Mouse (Mus musculus) CH12.LX (cell line): Measurements from ENCODE around the gene Agbl2. TPM values are rescaled to one million over a fixed set of nuclear protein-coding genes. Genes with fewer than 3 reads are reported as not detected.
A peak's percentile ranks its signal among the peaks of the same experiment; 100 is the strongest.

Experiments
- DNase-seq: peaks from one replicate; pipeline ENCODE4 v3.0.0-alpha.2; 2013; ENCODE audit errors: extremely low read depth
- H3K27ac ChIP-seq: 2 replicates; pipeline ENCODE4 v1.5.1; 2012; ENCODE audit warnings: low read depth, mild to moderate bottlenecking, control low read depth, moderate library complexity; ENCODE audit not compliant: insufficient read depth
- H3K27me3 ChIP-seq: replicated peaks from 2 replicates; pipeline ENCODE3; 2012; ENCODE audit warnings: inconsistent platforms
- H3K36me3 ChIP-seq, 2 experiments: replicated peaks in 1 of 2; 2 replicates each; pipeline versions ENCODE3 to v1.6.1; 2012; ENCODE audit warnings: inconsistent platforms in 1 of 2, low read length in 1 of 2, mild to moderate bottlenecking in 1 of 2, mixed read lengths in 1 of 2, moderate library complexity in 1 of 2; ENCODE audit not compliant: control insufficient read depth in 1 of 2, insufficient read depth in 1 of 2
- H3K4me1 ChIP-seq, 2 experiments: 2 replicates each; pipeline ENCODE4 v1.6.1; 2012; ENCODE audit warnings: inconsistent platforms in 1 of 2, moderate library complexity in 1 of 2; ENCODE audit not compliant: insufficient read depth in 2 of 2, control insufficient read depth in 1 of 2
- H3K4me2 ChIP-seq: 2 replicates; pipeline ENCODE4 v1.6.1; 2012; ENCODE audit warnings: low read depth, mild to moderate bottlenecking, control low read depth; ENCODE audit not compliant: poor library complexity, insufficient read depth, severe bottlenecking
- H3K4me3 ChIP-seq, 3 experiments: fragments of 150-350 bp in 1 of 3; sonication (generic) in 1 of 3; replicated peaks in 1 of 3; 2 replicates each; pipeline versions ENCODE3 to v1.5.1; 2011 to 2012; ENCODE audit warnings: low read depth in 2 of 3, low read length in 2 of 3, mild to moderate bottlenecking in 2 of 3, moderate library complexity in 2 of 3, control low read depth in 1 of 3, improper control_type of control experiment in 1 of 3, inconsistent platforms in 1 of 3, mixed read lengths in 1 of 3; ENCODE audit not compliant: poor library complexity in 1 of 3
- H3K79me2 ChIP-seq: replicated peaks from 2 replicates; pipeline ENCODE4 v1.6.1; 2012; ENCODE audit warnings: mild to moderate bottlenecking, moderate library complexity; ENCODE audit not compliant: control insufficient read depth, poor library complexity, insufficient read depth, severe bottlenecking; ENCODE audit errors: extremely low read depth
- H3K9ac ChIP-seq: 2 replicates; pipeline ENCODE4 v1.6.1; 2012; ENCODE audit warnings: low read depth, mild to moderate bottlenecking, control low read depth, moderate library complexity; ENCODE audit not compliant: insufficient read depth
- H3K9me3 ChIP-seq: replicated peaks from 2 replicates; pipeline ENCODE3; 2012; ENCODE audit warnings: low read length, inconsistent platforms, mixed read lengths
- BHLHE40 ChIP-seq: IDR thresholded peaks from 2 replicates; pipeline ENCODE4 v1.6.1; 2011; ENCODE audit warnings: mild to moderate bottlenecking, low read depth, low read length, improper control_type of control experiment
- CHD1 ChIP-seq: IDR thresholded peaks from 2 replicates; pipeline ENCODE4 v1.6.1; 2012; ENCODE audit warnings: low read depth, low read length, improper control_type of control experiment, inconsistent platforms
- CTCF ChIP-seq, 2 experiments: IDR thresholded peaks in 1 of 2; conservative IDR thresholded peaks in 1 of 2; 2 replicates each; pipeline ENCODE4 v1.5.1; 2011 to 2012; ENCODE audit warnings: low read depth in 2 of 2, low read length in 2 of 2, improper control_type of control experiment in 1 of 2, inconsistent platforms in 1 of 2, mild to moderate bottlenecking in 1 of 2, moderate library complexity in 1 of 2
- E2F4 ChIP-seq: IDR thresholded peaks from 2 replicates; pipeline ENCODE4 v1.6.1; 2011; ENCODE audit warnings: low read depth, low read length, improper control_type of control experiment; ENCODE audit not compliant: insufficient replicate concordance
- ELF1 ChIP-seq: IDR thresholded peaks from 2 replicates; pipeline ENCODE4 v1.6.1; 2014; ENCODE audit warnings: low read depth, mild to moderate bottlenecking, inconsistent platforms, low read length, improper control_type of control experiment
- EP300 ChIP-seq: IDR thresholded peaks from 2 replicates; pipeline ENCODE4 v1.6.1; 2011; ENCODE audit warnings: low read length, improper control_type of control experiment
- GABPA ChIP-seq: IDR thresholded peaks from 2 replicates; pipeline ENCODE4 v1.6.1; 2012; ENCODE audit warnings: low read depth, low read length, improper control_type of control experiment, inconsistent platforms; ENCODE audit not compliant: insufficient replicate concordance
- HCFC1 ChIP-seq: IDR thresholded peaks from 2 replicates; pipeline ENCODE4 v1.6.1; 2012; ENCODE audit warnings: low read depth, mild to moderate bottlenecking, inconsistent platforms, low read length, improper control_type of control experiment
- JUND ChIP-seq: conservative IDR thresholded peaks from 2 replicates; pipeline ENCODE4 v1.6.1; 2011; ENCODE audit warnings: low read depth, low read length, improper control_type of control experiment
- KAT2A ChIP-seq: IDR thresholded peaks from 2 replicates; pipeline ENCODE4 v1.6.1; 2012; ENCODE audit warnings: low read length, improper control_type of control experiment, inconsistent platforms; ENCODE audit not compliant: insufficient replicate concordance
- MAFK ChIP-seq: IDR thresholded peaks from 2 replicates; pipeline ENCODE4 v1.6.1; 2011; ENCODE audit warnings: low read length, improper control_type of control experiment; ENCODE audit not compliant: insufficient replicate concordance
- MAX ChIP-seq: IDR thresholded peaks from 2 replicates; pipeline ENCODE4 v1.6.1; 2011; ENCODE audit warnings: low read length, improper control_type of control experiment
- MAZ ChIP-seq: IDR thresholded peaks from 2 replicates; pipeline ENCODE4 v1.6.1; 2012; ENCODE audit warnings: low read depth, mild to moderate bottlenecking, inconsistent platforms, low read length, improper control_type of control experiment, moderate library complexity
- MXI1 ChIP-seq: IDR thresholded peaks from 2 replicates; pipeline ENCODE4 v1.6.1; 2011; ENCODE audit warnings: mild to moderate bottlenecking, low read depth, low read length, improper control_type of control experiment
- NELFE ChIP-seq: IDR thresholded peaks from 2 replicates; pipeline ENCODE4 v1.6.1; 2011; ENCODE audit warnings: low read depth, low read length, improper control_type of control experiment
- NRF1 ChIP-seq: IDR thresholded peaks from 2 replicates; pipeline ENCODE4 v1.6.1; 2014; ENCODE audit warnings: low read depth, mild to moderate bottlenecking, inconsistent platforms, low read length, improper control_type of control experiment, moderate library complexity
- PAX5 ChIP-seq: IDR thresholded peaks from 2 replicates; pipeline ENCODE4 v1.6.1; 2012; ENCODE audit warnings: low read length, inconsistent platforms, mixed read lengths
- POLR2A ChIP-seq: IDR thresholded peaks from 2 replicates; pipeline ENCODE4 v1.6.1; 2011; ENCODE audit warnings: low read depth, mild to moderate bottlenecking, improper control_type of control experiment, low read length
- POLR2AphosphoS2 ChIP-seq: IDR thresholded peaks from 2 replicates; pipeline ENCODE4 v1.6.1; 2011; ENCODE audit warnings: low read depth, low read length, improper control_type of control experiment
- RAD21 ChIP-seq: IDR thresholded peaks from 2 replicates; pipeline ENCODE4 v1.6.1; 2011; ENCODE audit warnings: low read depth, mild to moderate bottlenecking, low read length, improper control_type of control experiment, moderate library complexity
- SIN3A ChIP-seq: IDR thresholded peaks from 2 replicates; pipeline ENCODE4 v1.6.1; 2012; ENCODE audit warnings: low read length, improper control_type of control experiment, inconsistent platforms
- SMC3 ChIP-seq: IDR thresholded peaks from 2 replicates; pipeline ENCODE4 v1.6.1; 2011; ENCODE audit warnings: low read depth, low read length, improper control_type of control experiment
- UBTF ChIP-seq: IDR thresholded peaks from 2 replicates; pipeline ENCODE4 v1.6.1; 2012; ENCODE audit warnings: low read depth, mild to moderate bottlenecking, inconsistent platforms, low read length, improper control_type of control experiment, moderate library complexity
- USF1 ChIP-seq: IDR thresholded peaks from 2 replicates; pipeline ENCODE4 v1.6.1; 2014; ENCODE audit warnings: low read depth, mild to moderate bottlenecking, inconsistent platforms, low read length, improper control_type of control experiment
- USF2 ChIP-seq: conservative IDR thresholded peaks from 2 replicates; pipeline ENCODE4 v1.6.1; 2011; ENCODE audit warnings: low read depth, low read length, improper control_type of control experiment
- ZC3H11A ChIP-seq: IDR thresholded peaks from 2 replicates; pipeline ENCODE4 v1.6.1; 2012; ENCODE audit warnings: low read depth, mild to moderate bottlenecking, inconsistent platforms, low read length, improper control_type of control experiment
- dilution Hi-C: fragments of 300-500 bp; cut with MboI; formaldehyde crosslinking; loops from 2 replicates; pipeline ENCODE4 v1.14.3; 2020; ENCODE audit warnings: low sequenced_read_pairs; ENCODE audit not compliant: extremely low pct_unique_long_range_greater_than_20kb, extremely low pct_ligation_motif_present
- in situ Hi-C: fragments of 300-500 bp; cut with MboI; formaldehyde crosslinking; loops from 3 replicates; pipeline ENCODE4 v1.14.3; 2019; ENCODE audit warnings: low sequenced_read_pairs, low pct_ligation_motif_present, low pct_unique_long_range_greater_than_20kb, mixed read lengths
- polyA plus RNA-seq: library from polyadenylated mRNA; unstranded; fragments of >175 nt; gene quantifications from 2 replicates; pipeline ENCODE4 v1.2.1, GENCODE M21; 2012; ENCODE audit warnings: low read depth; ENCODE audit not compliant: insufficient read length
- total RNA-seq, 2 experiments: library from RNA; depleted of rRNA; stranded (reverse); fragments of 300-350 nt in 1 of 2; fragments of >200 nt in 1 of 2; gene quantifications; 2 replicates each; pipeline ENCODE4 v1.2.3; 2012 to 2014

Gene Agbl2
- total and polyA plus RNA-seq, 3 experiments = not detected

- no peak for DNase-seq
- dilution Hi-C loops (no loop called here), in situ Hi-C loops (no loop called here)
- no peaks in the 10 kb centered on the region for H3K9me3 ChIP-seq
- H3K4me1 ChIP-seq = no peaks in the 10 kb centered on the region
- no peak overlapping the region for H3K27ac ChIP-seq
- TF ChIP-seq PAX5 = no peak
- no peak for TF ChIP-seq BHLHE40
- no peak for TF ChIP-seq MXI1
- no peak for TF ChIP-seq NRF1
- no peak for TF ChIP-seq RAD21
- TF ChIP-seq CTCF (conservative IDR thresholded peaks at IDR 0.05 in 1 of 2, IDR thresholded peaks at IDR 0.05 in 1 of 2; ENCODE audit: low read depth in 2 of 2, low read length in 2 of 2) = no peak
- no peak for TF ChIP-seq ZC3H11A
- no peak for TF ChIP-seq USF1
- H3K36me3 ChIP-seq = peaks cover 29 to 88% of the 10 kb centered on the region in 2 experiments
- H3K9ac ChIP-seq = no peak overlapping the region
- no peaks in the 10 kb centered on the region for H3K79me2 ChIP-seq
- no peak overlapping the region for H3K4me2 ChIP-seq
- no peaks in the 10 kb centered on the region for H3K27me3 ChIP-seq
- H3K4me3 ChIP-seq = no peak overlapping the region
Measured at GRCm38 (mm10) chr2:90864184-90864583, 81.7 kb downstream of the Agbl2 start.

GRCm38 (mm10) chr2:90866524-90866923, 84.0 kb downstream of the Agbl2 start:
- peak; percentile 71 for DNase-seq

More at GRCm38 (mm10) chr2:90866524-90866923, 84.0 kb downstream of the Agbl2 start:
- peaks cover 0 to under 1% of the 10 kb centered on the region in 2 experiments; a peak in 1 of 4 replicates for H3K4me1 ChIP-seq
- no peak overlapping the region for H3K27ac ChIP-seq
- H3K79me2 ChIP-seq = no peaks in the 10 kb centered on the region
- no peak overlapping the region for H3K9ac ChIP-seq
- no peak overlapping the region for H3K4me3 ChIP-seq
- H3K4me2 ChIP-seq = no peak overlapping the region
- H3K27me3 ChIP-seq = no peaks in the 10 kb centered on the region
- TF ChIP-seq MAZ (no peak), GABPA (no peak), POLR2AphosphoS2 (no peak), USF1 (no peak), UBTF (no peak), CTCF (conservative IDR thresholded peaks at IDR 0.05 in 1 of 2, IDR thresholded peaks at IDR 0.05 in 1 of 2; ENCODE audit: low read depth in 2 of 2, low read length in 2 of 2) (peak; percentile 67 to 90), ZC3H11A (peak; percentile 44; the same call in 1 of the 2 replicates), CHD1 (no peak), NELFE (no peak), MXI1 (no peak), POLR2A (no peak), MAFK (no peak), E2F4 (no peak), SMC3 (peak; percentile 82), HCFC1 (no peak), KAT2A (no peak), BHLHE40 (no peak), NRF1 (no peak), MAX (no peak), ELF1 (no peak), RAD21 (peak; percentile 83), EP300 (no peak), SIN3A (no peak), JUND (no peak), USF2 (no peak)
- no peaks in the 10 kb centered on the region for H3K9me3 ChIP-seq
- dilution Hi-C loops = no loop called here
- peaks cover 18 to 64% of the 10 kb centered on the region in 2 experiments for H3K36me3 ChIP-seq
- in situ Hi-C loops = no loop called here
